Mouse (Mus musculus) liver, embryonic 12.5 days (tissue): Measurements from ENCODE around the gene Brdt. TPM values are rescaled to one million over a fixed set of nuclear protein-coding genes. Genes with fewer than 3 reads are reported as not detected.
"Not testable (repeated sequence)": the region's sequence is repeated elsewhere in the genome, so short reads cannot be mapped to it uniquely, and the experiment has no call there.

Experiments
- ATAC-seq: fragments of 200-750 bp; cut with Nextera tagmentation; 2 replicates; pipeline ENCODE4 v1.8.0; 2017; ENCODE audit warnings: moderate number of reproducible peaks, mild to moderate bottlenecking, moderate library complexity
- H3K27ac ChIP-seq: fragments of 300-500 bp; sonication (generic); 2 replicates; pipeline ENCODE4 v1.5.1; 2016; ENCODE audit warnings: mild to moderate bottlenecking
- H3K27me3 ChIP-seq: fragments of 300-500 bp; sonication (generic); replicated peaks from 2 replicates; pipeline ENCODE4 v1.6.1; 2016; ENCODE audit warnings: mild to moderate bottlenecking, moderate library complexity
- H3K36me3 ChIP-seq: fragments of 300-500 bp; sonication (generic); 2 replicates; pipeline ENCODE4 v1.6.1; 2016; ENCODE audit warnings: mild to moderate bottlenecking, moderate library complexity
- H3K4me1 ChIP-seq: fragments of 300-500 bp; sonication (generic); 2 replicates; pipeline ENCODE4 v1.6.1; 2016
- H3K4me2 ChIP-seq: fragments of 300-500 bp; sonication (generic); 2 replicates; pipeline ENCODE4 v1.6.1; 2016; ENCODE audit warnings: mild to moderate bottlenecking, moderate library complexity
- H3K4me3 ChIP-seq: fragments of 300-500 bp; sonication (generic); 2 replicates; pipeline ENCODE4 v1.5.1; 2016; ENCODE audit warnings: mild to moderate bottlenecking, moderate library complexity
- H3K9ac ChIP-seq: fragments of 300-500 bp; sonication (generic); 2 replicates; pipeline ENCODE4 v1.6.1; 2016; ENCODE audit warnings: mild to moderate bottlenecking, moderate library complexity
- H3K9me3 ChIP-seq: fragments of 300-500 bp; sonication (generic); replicated peaks from 2 replicates; pipeline ENCODE4 v1.6.1; 2016; ENCODE audit warnings: mild to moderate bottlenecking, moderate library complexity
- WGBS: fragments of 180-500 bp; shearing (Covaris S2); methylation state at CpG from one replicate; pipeline ENCODE4 v1.1.7; 2016; ENCODE audit not compliant: insufficient replicate concordance; 5-methylcytosine and 5-hydroxymethylcytosine counted together
- polyA plus RNA-seq: library from polyadenylated mRNA; unstranded; fragments of >200 nt; fragmentation: Nextera tagmentation; extraction: Ambion mirVana; gene quantifications from 2 replicates; pipeline ENCODE4 v1.2.1, GENCODE M21; 2016

The Brdt gene
- polyA plus RNA-seq, 1 experiment from 2014 or later = 0.20 TPM

DNA sequence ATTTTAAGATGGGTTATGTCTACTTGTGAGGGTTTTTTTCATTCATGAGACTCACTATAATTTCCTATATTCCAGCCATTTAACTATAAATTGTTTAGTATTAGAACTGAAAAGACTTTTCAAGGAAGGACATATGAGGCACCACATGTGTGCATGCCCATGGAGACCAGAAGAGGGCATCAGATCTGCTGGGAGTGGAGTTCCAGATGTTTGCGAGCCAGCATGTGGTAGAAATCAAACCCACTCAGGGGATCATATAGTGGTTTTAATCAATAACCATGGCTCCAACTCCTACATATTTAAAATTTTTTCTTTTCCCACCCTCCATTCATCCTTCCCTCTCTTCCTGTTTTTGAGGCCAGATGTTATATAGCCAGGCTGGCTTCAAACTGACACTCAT lies 15.3 kb downstream of the Brdt start:
- WGBS = 45% methylated on average over 1 of the region's 1 CpGs
- Histone ChIP-seq H3K9me3 (no peaks in the 10 kb centered on the region), H3K9ac (no peak overlapping the region), H3K4me3 (no peak overlapping the region), H3K27me3 (no peaks in the 10 kb centered on the region; the same call in 1 of the 2 replicates), H3K4me2 (no peak overlapping the region), H3K27ac (no peak overlapping the region), H3K4me1 (no peaks in the 10 kb centered on the region), H3K36me3 (no peaks in the 10 kb centered on the region)
- ATAC-seq = no peak

DNA sequence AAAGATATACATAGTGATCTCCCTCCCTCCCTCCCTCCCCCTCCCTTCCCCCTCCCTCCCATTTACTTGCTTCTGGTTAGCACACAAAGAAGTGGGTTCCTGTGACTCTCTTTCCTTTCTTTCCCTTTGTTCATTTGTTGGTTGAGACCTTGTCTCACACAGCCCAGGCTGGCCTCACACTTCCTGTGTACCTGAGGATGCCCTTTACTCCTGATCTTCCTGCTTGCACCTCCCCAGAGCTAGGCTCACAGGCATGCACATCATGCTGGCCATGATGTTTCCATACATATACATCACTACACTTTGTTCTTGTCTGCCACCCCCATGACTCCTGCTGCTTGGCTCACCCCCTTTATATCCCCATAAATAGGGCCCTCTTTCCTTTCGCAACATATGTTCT lies 21.6 kb downstream of the Brdt start:
- H3K4me3 ChIP-seq = no peak overlapping the region
- no peaks in the 10 kb centered on the region for H3K4me1 ChIP-seq
- H3K4me2 ChIP-seq = no peak overlapping the region
- H3K9me3 ChIP-seq = no peaks in the 10 kb centered on the region
- H3K9ac ChIP-seq = no peak overlapping the region
- no peak for ATAC-seq
- H3K27ac ChIP-seq = no peak overlapping the region
- no peaks in the 10 kb centered on the region for H3K36me3 ChIP-seq
- WGBS = 72% methylated on average over 1 of the region's 1 CpGs
- no peaks in the 10 kb centered on the region; the same call in 1 of the 2 replicates for H3K27me3 ChIP-seq

DNA sequence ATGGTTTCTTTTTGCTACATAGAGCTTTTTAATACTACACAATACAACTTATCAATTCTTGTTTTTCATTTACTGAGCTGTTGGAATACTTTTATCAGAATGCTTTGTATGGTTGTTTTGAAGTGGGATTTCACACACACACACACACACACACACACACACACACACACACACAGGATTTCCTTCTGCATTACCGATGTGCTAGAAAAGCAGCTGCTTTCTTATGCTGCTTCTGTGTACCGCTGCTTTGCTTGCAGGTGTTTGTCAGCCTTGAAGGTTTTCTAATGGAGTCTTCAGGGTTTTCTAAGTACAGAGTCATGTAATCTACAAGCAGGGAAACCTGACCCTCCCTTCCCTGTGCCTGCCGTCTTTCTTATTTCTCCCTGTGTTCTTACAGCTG lies 23.0 kb downstream of the Brdt start:
- ATAC-seq = no peak

GRCm38 (mm10) chr5:107355801-107356200 lies 24.8 kb downstream of the Brdt start:
- H3K4me1 ChIP-seq = no peaks in the 10 kb centered on the region
- no peak overlapping the region for H3K9ac ChIP-seq
- H3K4me2 ChIP-seq = no peak overlapping the region
- WGBS = 23% methylated on average over 1 of the region's 1 CpGs
- H3K27ac ChIP-seq = no peak overlapping the region
- no peaks in the 10 kb centered on the region for H3K27me3 ChIP-seq
- H3K9me3 ChIP-seq = no peaks in the 10 kb centered on the region
- no peak overlapping the region for H3K4me3 ChIP-seq
- H3K36me3 ChIP-seq = no peaks in the 10 kb centered on the region
- no peak for ATAC-seq

More for the DNA sequence above, 23.0 kb downstream of the Brdt start:
- Histone ChIP-seq H3K36me3 (no peaks in the 10 kb centered on the region), H3K9me3 (no peaks in the 10 kb centered on the region), H3K27ac (no peak overlapping the region), H3K4me2 (no peak overlapping the region), H3K4me3 (no peak overlapping the region), H3K4me1 (no peaks in the 10 kb centered on the region), H3K9ac (no peak overlapping the region), H3K27me3 (no peaks in the 10 kb centered on the region)
- WGBS = 53% methylated on average over 3 of the region's 3 CpGs

DNA sequence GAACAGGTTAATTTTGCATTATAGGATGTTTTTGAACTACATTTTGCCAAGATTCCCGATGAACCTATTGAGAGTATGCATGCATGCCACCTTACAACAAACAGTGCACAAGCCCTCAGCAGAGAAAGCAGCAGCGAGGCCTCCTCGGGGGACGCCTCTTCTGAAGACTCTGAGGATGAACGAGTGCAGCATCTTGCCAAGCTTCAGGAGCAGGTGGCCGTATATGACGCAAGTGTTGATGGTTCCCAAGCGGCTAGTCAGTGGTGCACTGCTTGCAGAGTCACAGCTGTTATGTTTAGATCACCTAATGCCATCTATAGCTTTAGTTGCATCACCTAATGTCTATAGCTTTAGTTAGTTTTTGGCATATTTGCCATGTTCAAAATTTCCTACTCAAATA lies 26.8 kb downstream of the Brdt start:
- 72% methylated on average over 8 of the region's 8 CpGs for WGBS
- no peak for ATAC-seq
- no peaks in the 10 kb centered on the region for H3K27me3 ChIP-seq
- H3K4me2 ChIP-seq = no peak overlapping the region
- no peak overlapping the region for H3K27ac ChIP-seq
- H3K9me3 ChIP-seq = no peaks in the 10 kb centered on the region
- no peak overlapping the region for H3K9ac ChIP-seq
- H3K4me1 ChIP-seq = no peaks in the 10 kb centered on the region
- H3K4me3 ChIP-seq = no peak overlapping the region
- no peaks in the 10 kb centered on the region for H3K36me3 ChIP-seq

DNA sequence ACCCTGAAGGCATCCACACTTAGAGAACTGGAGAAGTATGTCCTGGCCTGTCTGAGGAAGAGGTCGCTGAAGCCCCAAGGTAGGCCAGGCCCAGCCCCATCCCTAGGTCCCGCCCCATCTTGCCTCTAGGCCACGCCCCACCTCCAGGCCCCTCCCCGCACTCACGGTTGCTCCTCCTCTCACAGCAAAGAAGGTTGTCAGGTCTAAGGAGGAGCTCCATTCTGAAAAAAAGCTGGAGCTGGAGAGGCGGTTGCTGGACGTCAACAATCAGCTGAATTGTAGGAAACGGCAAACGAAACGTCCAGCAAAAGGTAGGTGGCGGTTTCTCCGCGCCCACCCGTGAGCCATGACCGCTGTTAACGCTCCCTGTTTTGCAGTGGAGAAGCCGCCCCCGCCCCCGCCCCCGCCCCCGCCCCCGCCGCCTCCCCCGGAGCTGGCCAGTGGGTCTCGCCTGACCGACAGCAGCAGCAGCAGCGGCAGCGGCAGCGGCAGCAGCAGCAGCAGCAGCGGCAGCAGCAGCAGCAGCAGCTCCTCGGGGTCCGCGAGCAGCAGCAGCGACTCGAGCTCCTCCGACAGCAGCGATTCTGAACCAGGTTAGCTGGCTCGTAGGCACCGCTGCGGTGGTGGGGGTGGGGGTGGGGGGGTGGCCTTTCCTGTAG lies 28.6 kb downstream of the Brdt start:
- H3K4me3 ChIP-seq = peak overlapping the region; percentile 74
- no peaks in the 10 kb centered on the region for H3K9me3 ChIP-seq
- ATAC-seq = peak; percentile 99
- H3K9ac ChIP-seq = peak overlapping the region; percentile 74
- WGBS = 0% methylated on average over 26 of the region's 40 CpGs
- H3K27me3 ChIP-seq = no peaks in the 10 kb centered on the region
- no peaks in the 10 kb centered on the region for H3K4me1 ChIP-seq
- H3K4me2 ChIP-seq = peak overlapping the region; percentile 91
- H3K27ac ChIP-seq = peak overlapping the region; percentile 31
- no peaks in the 10 kb centered on the region for H3K36me3 ChIP-seq

GRCm38 (mm10) chr5:107360054-107360730 lies 29.2 kb downstream of the Brdt start:
- H3K4me3 ChIP-seq = peak overlapping the region; percentile 74
- ATAC-seq = no peak
- peak overlapping the region; percentile 31; the same call in 1 of the 2 replicates for H3K27ac ChIP-seq
- peak overlapping the region; percentile 91 for H3K4me2 ChIP-seq
- WGBS = 36% methylated on average over 9 of the region's 9 CpGs
- H3K36me3 ChIP-seq = no peaks in the 10 kb centered on the region
- no peaks in the 10 kb centered on the region for H3K4me1 ChIP-seq
- no peaks in the 10 kb centered on the region for H3K27me3 ChIP-seq
- H3K9me3 ChIP-seq = no peaks in the 10 kb centered on the region
- peak overlapping the region; percentile 74 for H3K9ac ChIP-seq

- Histone ChIP-seq H3K9ac (no peak overlapping the region), H3K9me3 (no peaks in the 10 kb centered on the region), H3K4me1 (no peaks in the 10 kb centered on the region), H3K4me2 (no peak overlapping the region), H3K27me3 (no peaks in the 10 kb centered on the region), H3K27ac (no peak overlapping the region), H3K36me3 (no peaks in the 10 kb centered on the region), H3K4me3 (no peak overlapping the region)
- no peak for ATAC-seq
- 69% methylated on average over 3 of the region's 3 CpGs for WGBS
These were observed 39.1 kb downstream of the Brdt start for GRCm38 (mm10) chr5:107370040-107370439.

- no peaks in the 10 kb centered on the region for H3K9me3 ChIP-seq
- no peak overlapping the region for H3K27ac ChIP-seq
- ATAC-seq = no peak
- H3K27me3 ChIP-seq = no peaks in the 10 kb centered on the region
- no peak overlapping the region for H3K4me3 ChIP-seq
- no peaks in the 10 kb centered on the region for H3K4me1 ChIP-seq
- H3K36me3 ChIP-seq = no peaks in the 10 kb centered on the region
- H3K9ac ChIP-seq = no peak overlapping the region
- 65% methylated on average over 5 of the region's 5 CpGs for WGBS
- no peak overlapping the region for H3K4me2 ChIP-seq
These were observed 40.4 kb downstream of the Brdt start for GRCm38 (mm10) chr5:107371335-107371734.

DNA sequence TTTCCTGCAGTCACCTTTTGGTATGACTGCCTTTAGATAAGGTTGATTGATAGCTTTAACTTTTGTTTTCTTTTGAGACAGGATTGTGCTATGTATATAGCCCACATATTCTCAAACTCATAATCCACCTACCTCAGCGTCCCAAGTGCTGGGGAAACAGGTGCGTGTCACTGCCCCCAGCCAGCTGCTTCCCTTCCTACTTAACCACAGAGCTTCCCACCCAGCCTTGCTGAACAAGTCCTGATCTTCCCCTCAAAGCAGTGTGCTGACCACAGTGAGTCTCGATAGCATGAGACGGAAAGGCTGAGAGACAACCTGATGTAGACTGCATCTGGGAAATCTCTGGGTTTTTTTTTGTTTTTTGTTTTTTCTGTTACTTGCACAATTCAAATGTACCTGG lies 42.3 kb downstream of the Brdt start:
- ATAC-seq = no peak

GRCm38 (mm10) chr5:107386448-107386847 lies 55.5 kb downstream of the Brdt start:
- H3K9ac ChIP-seq, ATAC-seq, H3K27ac ChIP-seq, H3K36me3 ChIP-seq, H3K4me1 ChIP-seq, H3K9me3 ChIP-seq, H3K4me2 ChIP-seq, H3K27me3 ChIP-seq, H3K4me3 ChIP-seq: not testable (repeated sequence)

More for the DNA sequence above, 42.3 kb downstream of the Brdt start:
- H3K9me3 ChIP-seq = no peaks in the 10 kb centered on the region
- H3K4me2 ChIP-seq = no peak overlapping the region
- no peak overlapping the region for H3K4me3 ChIP-seq
- 30% methylated on average over 4 of the region's 4 CpGs for WGBS
- no peaks in the 10 kb centered on the region for H3K4me1 ChIP-seq
- H3K36me3 ChIP-seq = no peaks in the 10 kb centered on the region
- H3K27ac ChIP-seq = no peak overlapping the region
- no peaks in the 10 kb centered on the region for H3K27me3 ChIP-seq
- H3K9ac ChIP-seq = no peak overlapping the region

- no peak overlapping the region for H3K27ac ChIP-seq
- no peaks in the 10 kb centered on the region; the same call in 1 of the 2 replicates for H3K27me3 ChIP-seq
- H3K4me1 ChIP-seq = no peaks in the 10 kb centered on the region
- H3K9me3 ChIP-seq = no peaks in the 10 kb centered on the region
- no peak overlapping the region for H3K4me2 ChIP-seq
- no peak overlapping the region for H3K9ac ChIP-seq
- WGBS = 64% methylated on average over 1 of the region's 1 CpGs
- no peaks in the 10 kb centered on the region for H3K36me3 ChIP-seq
- no peak for ATAC-seq
- no peak overlapping the region for H3K4me3 ChIP-seq
These were observed 56.8 kb downstream of the Brdt start for GRCm38 (mm10) chr5:107387788-107388187.
